Mouse (Mus musculus): Measurements from ENCODE around the gene Grb10.
A peak's percentile ranks its signal among the peaks of the same experiment; 100 is the strongest.

Grb10 gene

GRCm38 (mm10) chr11:11970246-11970645 is 68.2 kb downstream of the Grb10 start:
- no peak for ATAC-seq (ENCODE audit: low TSS enrichment)

- no peak for ATAC-seq (ENCODE audit: low TSS enrichment)
Measured at GRCm38 (mm10) chr11:11968830-11969229, 69.7 kb downstream of the Grb10 start.

GRCm38 (mm10) chr11:11967519-11967918 is 71.0 kb downstream of the Grb10 start:
- ATAC-seq (ENCODE audit: low TSS enrichment) = no peak

GRCm38 (mm10) chr11:11966220-11966619 is 72.3 kb downstream of the Grb10 start:
- ATAC-seq (ENCODE audit: low TSS enrichment) = no peak

- no peak for ATAC-seq (ENCODE audit: low TSS enrichment)
Measured at GRCm38 (mm10) chr11:11965501-11966125, 72.9 kb downstream of the Grb10 start.

GRCm38 (mm10) chr11:11964729-11965128 is 73.8 kb downstream of the Grb10 start:
- no peak for ATAC-seq (ENCODE audit: low TSS enrichment)

- ATAC-seq (ENCODE audit: low TSS enrichment) = no peak
Measured at GRCm38 (mm10) chr11:11963587-11963986, 74.9 kb downstream of the Grb10 start.

- no peak for ATAC-seq (ENCODE audit: low TSS enrichment)
Measured at GRCm38 (mm10) chr11:11963065-11963464, 75.4 kb downstream of the Grb10 start.

- no peak for ATAC-seq (ENCODE audit: low TSS enrichment)
Measured at GRCm38 (mm10) chr11:11962629-11962954, 75.9 kb downstream of the Grb10 start.

- no peak for ATAC-seq (ENCODE audit: low TSS enrichment)
Measured at GRCm38 (mm10) chr11:11961917-11962628, 76.4 kb downstream of the Grb10 start.

GRCm38 (mm10) chr11:11960858-11961257 is 77.6 kb downstream of the Grb10 start:
- ATAC-seq (ENCODE audit: low TSS enrichment) = no peak

- ATAC-seq (ENCODE audit: low TSS enrichment) = no peak
Measured at GRCm38 (mm10) chr11:11960227-11960626, 78.3 kb downstream of the Grb10 start.

GRCm38 (mm10) chr11:11958479-11958878 is 80.0 kb downstream of the Grb10 start:
- no peak for ATAC-seq (ENCODE audit: low TSS enrichment)

GRCm38 (mm10) chr11:11958061-11958361 is 80.5 kb downstream of the Grb10 start:
- no peak for ATAC-seq (ENCODE audit: low TSS enrichment)

GRCm38 (mm10) chr11:11957211-11958060 is 81.0 kb downstream of the Grb10 start:
- no peak for ATAC-seq (ENCODE audit: low TSS enrichment)

GRCm38 (mm10) chr11:11955783-11956182 is 82.7 kb downstream of the Grb10 start:
- ATAC-seq (ENCODE audit: low TSS enrichment) = no peak

GRCm38 (mm10) chr11:11954606-11955005 is 83.9 kb downstream of the Grb10 start:
- ATAC-seq (ENCODE audit: low TSS enrichment) = no peak

GRCm38 (mm10) chr11:11954115-11954438 is 84.4 kb downstream of the Grb10 start:
- no peak for ATAC-seq (ENCODE audit: low TSS enrichment)

GRCm38 (mm10) chr11:11953364-11954114 is 84.9 kb downstream of the Grb10 start:
- peak; percentile 63 for ATAC-seq (ENCODE audit: low TSS enrichment)

- no peak for ATAC-seq (ENCODE audit: low TSS enrichment)
Measured at GRCm38 (mm10) chr11:11952569-11952968, 85.9 kb downstream of the Grb10 start.

- no peak for ATAC-seq (ENCODE audit: low TSS enrichment)
Measured at GRCm38 (mm10) chr11:11948988-11949365, 89.5 kb downstream of the Grb10 start.

- no peak for ATAC-seq (ENCODE audit: low TSS enrichment)
Measured at GRCm38 (mm10) chr11:11948321-11948987, 90.0 kb downstream of the Grb10 start.
